Mouse (Mus musculus) heart, embryonic 11.5 days (tissue): ENCODE data around the gene Eif1. TPM values are rescaled to one million over a fixed set of nuclear protein-coding genes. Genes with fewer than 3 reads are reported as not detected.
A peak's percentile ranks its signal among the peaks of the same experiment; 100 is the strongest.
"Not testable (repeated sequence)": the region's sequence is repeated elsewhere in the genome, so short reads cannot be mapped to it uniquely, and the experiment has no call there.

Source experiments
- ATAC-seq: fragments of 200-750 bp; cut with Nextera tagmentation; replicated peaks from 2 replicates; pipeline ENCODE4 v1.8.0; 2017; ENCODE audit warnings: moderate library complexity; ENCODE audit not compliant: insufficient number of reproducible peaks, low FRiP score, low TSS enrichment
- H3K27ac ChIP-seq: fragments of 300-500 bp; sonication (generic); 2 replicates; pipeline ENCODE4 v1.5.1; 2014; ENCODE audit warnings: mild to moderate bottlenecking, low read depth, low read length
- H3K27me3 ChIP-seq: fragments of 300-500 bp; sonication (generic); 2 replicates; pipeline ENCODE4 v1.6.1; 2014; ENCODE audit warnings: mild to moderate bottlenecking, low read length, mixed read lengths; ENCODE audit not compliant: control insufficient read depth, insufficient read depth
- H3K36me3 ChIP-seq: fragments of 300-500 bp; sonication (generic); 2 replicates; pipeline ENCODE4 v1.6.1; 2014; ENCODE audit warnings: mild to moderate bottlenecking, low read length, moderate library complexity, mixed read lengths; ENCODE audit not compliant: control insufficient read depth, insufficient read depth
- H3K4me1 ChIP-seq: fragments of 300-500 bp; sonication (generic); 2 replicates; pipeline ENCODE4 v1.6.1; 2014; ENCODE audit warnings: low read length; ENCODE audit not compliant: control insufficient read depth, insufficient read depth
- H3K4me2 ChIP-seq: fragments of 300-500 bp; sonication (generic); 2 replicates; pipeline ENCODE4 v1.6.1; 2014; ENCODE audit warnings: mild to moderate bottlenecking, moderate library complexity
- H3K4me3 ChIP-seq: fragments of 300-500 bp; sonication (generic); 2 replicates; pipeline ENCODE4 v1.5.1; 2014; ENCODE audit warnings: low read depth, low read length
- H3K9ac ChIP-seq: fragments of 300-500 bp; sonication (generic); 2 replicates; pipeline ENCODE4 v1.6.1; 2014; ENCODE audit warnings: mild to moderate bottlenecking, low read depth, low read length, moderate library complexity
- H3K9me3 ChIP-seq: fragments of 300-500 bp; sonication (generic); replicated peaks from 2 replicates; pipeline ENCODE4 v1.6.1; 2016; ENCODE audit warnings: low read length; ENCODE audit not compliant: control insufficient read depth
- WGBS: fragments of 180-500 bp; shearing (Covaris S2); extraction: QIAGEN DNeasy Blood & Tissue Kit; methylation state at CpG from one replicate; pipeline ENCODE4 v1.1.7; 2014; ENCODE audit not compliant: insufficient replicate concordance; 5-methylcytosine and 5-hydroxymethylcytosine counted together
- polyA plus RNA-seq: library from polyadenylated mRNA; unstranded; fragments of >200 nt; fragmentation: Nextera tagmentation; extraction: Ambion mirVana; gene quantifications from 2 replicates; pipeline ENCODE4 v1.2.1, GENCODE M21; 2014

Eif1 gene
- polyA plus RNA-seq, 1 experiment from 2014 or later, result 1,756 TPM

DNA sequence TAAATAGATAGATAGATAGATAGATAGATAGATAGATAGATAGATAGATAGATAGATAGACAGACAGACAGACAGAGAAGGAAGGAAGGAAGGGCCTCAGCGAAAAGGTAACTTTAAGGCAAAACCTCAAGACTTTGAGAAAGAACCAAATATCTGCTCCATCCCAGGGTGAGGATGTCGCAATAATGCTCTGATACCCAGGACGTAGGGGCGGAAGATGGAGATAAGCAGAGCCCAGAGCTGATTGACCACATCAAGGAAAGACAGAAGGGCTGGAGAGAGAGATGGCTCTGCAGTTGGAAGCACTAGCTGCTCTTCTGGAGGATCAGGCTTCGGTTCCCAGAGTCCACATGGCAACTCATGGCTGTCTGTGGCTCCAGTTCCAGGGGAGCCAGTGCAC is 18.4 kb upstream of the Eif1 start:
- Histone ChIP-seq H3K9me3 (no peaks in the 10 kb centered on the region), H3K4me3 (no peak overlapping the region), H3K36me3 (no peaks in the 10 kb centered on the region), H3K4me2 (no peak overlapping the region), H3K27me3 (no peaks in the 10 kb centered on the region; the same call in none of the 2 replicates), H3K4me1 (no peaks in the 10 kb centered on the region), H3K27ac (no peak overlapping the region), H3K9ac (no peak overlapping the region)
- WGBS, result 72% methylated on average over 5 of the region's 5 CpGs
- no peak for ATAC-seq

DNA sequence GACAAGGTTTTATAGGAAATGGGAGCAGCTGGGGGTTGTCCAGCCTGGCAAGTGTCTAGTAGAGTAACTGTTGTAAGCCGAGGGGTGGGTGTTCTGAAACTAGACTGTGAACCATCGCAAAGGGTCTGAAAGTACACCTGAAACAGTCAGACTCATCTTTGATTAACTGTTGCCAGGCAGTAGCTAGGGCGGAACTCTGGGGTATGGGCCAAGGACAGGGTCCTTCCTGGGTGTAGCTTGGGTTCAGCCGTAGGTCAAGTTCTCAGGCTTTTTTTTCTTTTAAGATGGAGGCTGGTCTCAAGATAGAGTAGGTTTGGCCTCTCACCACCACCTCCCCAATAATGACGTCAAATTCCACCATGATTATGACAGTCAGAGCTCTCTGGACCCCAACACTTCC is 11.8 kb upstream of the Eif1 start:
- Histone ChIP-seq H3K27me3 (no peaks in the 10 kb centered on the region), H3K4me3 (no peak overlapping the region), H3K27ac (no peak overlapping the region), H3K9ac (no peak overlapping the region), H3K4me1 (peaks cover 2% of the 10 kb centered on the region; the same call in 1 of the 2 replicates), H3K9me3 (no peaks in the 10 kb centered on the region), H3K4me2 (no peak overlapping the region), H3K36me3 (no peaks in the 10 kb centered on the region)
- WGBS, result 83% methylated on average over 5 of the region's 5 CpGs
- ATAC-seq, result no peak

DNA sequence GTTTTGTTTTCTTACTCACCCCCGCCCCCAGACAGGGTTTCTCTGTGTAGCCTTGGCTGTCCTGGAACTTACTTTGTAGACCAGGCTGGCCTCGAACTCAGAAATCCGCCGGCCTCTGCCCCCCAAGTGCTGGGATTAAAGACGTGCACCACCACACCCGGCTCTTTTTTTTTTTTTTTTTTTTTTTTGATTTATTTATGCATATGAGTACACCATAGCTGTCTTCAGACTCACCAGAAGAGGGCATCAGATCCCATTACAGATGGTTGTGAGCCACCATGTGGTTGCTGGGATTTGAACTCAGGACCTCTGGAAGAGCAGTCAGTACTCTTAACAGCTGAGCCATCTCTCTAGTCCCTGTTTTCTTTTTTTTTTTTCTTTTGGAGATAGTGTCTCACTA is 11.0 kb upstream of the Eif1 start:
- not testable (repeated sequence) for H3K36me3 ChIP-seq, H3K4me1 ChIP-seq, H3K4me3 ChIP-seq, H3K4me2 ChIP-seq, H3K9me3 ChIP-seq, H3K27me3 ChIP-seq, H3K27ac ChIP-seq, ATAC-seq, H3K9ac ChIP-seq
- WGBS, result 79% methylated on average over 6 of the region's 6 CpGs

- WGBS, result 44% methylated on average over 1 of the region's 1 CpGs
Measured at GRCm38 (mm10) chr11:100311656-100312055, 8.0 kb upstream of the Eif1 start.

GRCm38 (mm10) chr11:100312096-100312679 is 7.5 kb upstream of the Eif1 start:
- no peak; the same call in 1 of the 2 replicates for ATAC-seq
- peaks cover 2% of the 10 kb centered on the region; the same call in 1 of the 2 replicates for H3K4me1 ChIP-seq
- 27% methylated on average over 5 of the region's 5 CpGs for WGBS
- H3K27me3 ChIP-seq, result no peaks in the 10 kb centered on the region
- H3K36me3 ChIP-seq, result no peaks in the 10 kb centered on the region
- H3K9me3 ChIP-seq, result no peaks in the 10 kb centered on the region
- H3K4me3 ChIP-seq, result no peak overlapping the region
- H3K4me2 ChIP-seq, result 0 out of 2 replicates have a peak overlapping the region, but pooled peaks have one; percentile 20
- peak overlapping the region; percentile 66 for H3K27ac ChIP-seq
- H3K9ac ChIP-seq, result no peak overlapping the region

More at GRCm38 (mm10) chr11:100311656-100312055, 8.0 kb upstream of the Eif1 start:
- Histone ChIP-seq H3K9me3 (no peaks in the 10 kb centered on the region), H3K27me3 (no peaks in the 10 kb centered on the region), H3K36me3 (no peaks in the 10 kb centered on the region), H3K27ac (peak overlapping the region; percentile 66), H3K9ac (no peak overlapping the region), H3K4me1 (peaks cover 2% of the 10 kb centered on the region; the same call in 1 of the 2 replicates), H3K4me3 (no peak overlapping the region), H3K4me2 (no peak overlapping the region)
- no peak for ATAC-seq

DNA sequence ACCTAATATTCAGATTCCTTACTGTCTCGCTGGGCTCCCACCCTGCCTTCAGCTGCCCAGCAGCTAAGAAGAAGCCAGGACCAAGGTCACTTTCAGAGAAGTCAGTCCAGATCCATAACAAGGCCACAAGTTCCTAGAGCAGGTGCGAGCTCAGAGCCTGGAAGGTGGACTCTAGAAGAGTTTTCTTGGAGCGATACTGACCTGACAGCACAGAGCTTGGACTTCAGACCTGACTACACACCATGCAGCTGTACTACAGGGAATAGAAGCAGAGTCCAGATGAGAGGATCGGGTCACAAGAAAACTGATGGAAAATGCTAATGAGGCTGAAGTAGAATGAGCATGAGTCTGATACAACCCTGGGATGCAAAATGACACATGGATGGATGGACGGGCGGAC is 6.3 kb upstream of the Eif1 start:
- no peaks in the 10 kb centered on the region for H3K36me3 ChIP-seq
- H3K4me2 ChIP-seq, result no peak overlapping the region
- no peak overlapping the region for H3K4me3 ChIP-seq
- WGBS, result 84% methylated on average over 6 of the region's 6 CpGs
- no peak overlapping the region for H3K27ac ChIP-seq
- H3K27me3 ChIP-seq, result no peaks in the 10 kb centered on the region
- peaks cover 2% of the 10 kb centered on the region; the same call in 1 of the 2 replicates for H3K4me1 ChIP-seq
- no peaks in the 10 kb centered on the region for H3K9me3 ChIP-seq
- ATAC-seq, result no peak
- no peak overlapping the region for H3K9ac ChIP-seq

DNA sequence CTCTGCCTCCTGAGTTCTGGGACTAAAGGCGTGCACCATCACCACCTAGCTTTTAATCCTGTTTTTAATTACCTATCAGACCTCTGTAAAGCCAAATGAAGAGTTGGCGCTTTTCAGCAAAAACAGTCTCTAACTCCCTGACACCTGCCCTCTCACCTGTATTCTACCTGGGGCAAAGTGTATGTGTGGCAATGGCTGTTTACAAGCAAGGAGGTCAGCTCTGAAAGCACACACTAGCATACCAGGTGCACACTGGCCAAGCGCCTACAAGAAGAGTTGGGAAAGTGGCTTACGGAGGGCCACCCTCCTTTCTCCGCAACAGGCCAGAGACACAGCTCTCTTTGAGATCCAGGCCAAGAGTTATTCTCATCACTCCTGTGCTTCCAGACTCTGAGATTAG is 4.2 kb upstream of the Eif1 start:
- ATAC-seq, result no peak
- Histone ChIP-seq H3K27ac (no peak overlapping the region), H3K4me2 (no peak overlapping the region), H3K4me3 (no peak overlapping the region), H3K36me3 (no peaks in the 10 kb centered on the region), H3K9me3 (no peaks in the 10 kb centered on the region), H3K4me1 (peaks cover 2% of the 10 kb centered on the region; the same call in 1 of the 2 replicates), H3K27me3 (no peaks in the 10 kb centered on the region), H3K9ac (no peak overlapping the region)
- WGBS, result 85% methylated on average over 5 of the region's 5 CpGs

GRCm38 (mm10) chr11:100317826-100318380 is 1.8 kb upstream of the Eif1 start:
- ATAC-seq, result no peak
- 60% methylated on average over 6 of the region's 6 CpGs for WGBS

More at GRCm38 (mm10) chr11:100317826-100318380, 1.8 kb upstream of the Eif1 start:
- peaks cover 9% of the 10 kb centered on the region for H3K36me3 ChIP-seq
- no peaks in the 10 kb centered on the region for H3K4me1 ChIP-seq
- no peaks in the 10 kb centered on the region for H3K27me3 ChIP-seq
- H3K4me3 ChIP-seq, result no peak overlapping the region
- H3K9ac ChIP-seq, result no peak overlapping the region
- no peak overlapping the region for H3K4me2 ChIP-seq
- H3K27ac ChIP-seq, result no peak overlapping the region
- no peaks in the 10 kb centered on the region for H3K9me3 ChIP-seq
